Mouse (Mus musculus): ENCODE measurements at regions not wholly inside any gene's neighbourhood (a gene's known extent, or its start where the extent isn't known, plus 50 kb on each side); places are given as distances from the start of the nearest gene placed in this dataset.

GRCm38 (mm10) chr17:4296521-4297155 is 600.6 kb upstream of the Nox3 start:
- DNase-seq (ENCODE audit: extremely low spot score, low spot score), result no peak

DNA sequence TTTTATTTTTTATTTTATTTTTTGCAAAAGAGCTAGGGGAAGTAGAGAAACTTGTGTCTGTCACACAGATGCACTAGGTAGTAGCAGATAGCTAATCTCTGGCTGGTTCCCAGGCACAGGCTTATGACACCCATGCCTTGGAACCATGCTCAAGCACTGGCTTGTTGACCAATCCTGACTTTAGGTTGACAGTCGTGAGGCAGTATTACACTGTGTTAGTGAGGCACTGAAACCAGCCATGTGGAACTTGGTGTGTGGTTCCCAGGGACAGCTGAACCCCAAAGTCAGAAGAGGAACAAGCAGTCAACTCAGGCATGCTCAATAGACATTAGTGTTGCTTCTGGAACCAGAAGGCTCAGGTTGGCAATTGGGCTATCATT is 601.1 kb upstream of the Nox3 start:
- DNase-seq (ENCODE audit: extremely low spot score, low spot score), result no peak

- no peak for DNase-seq (ENCODE audit: extremely low spot score, low spot score)
These were observed 605.2 kb upstream of the Nox3 start for GRCm38 (mm10) chr17:4301142-4301853.

- DNase-seq (ENCODE audit: extremely low spot score, low spot score), result no peak
These were observed 615.8 kb upstream of the Nox3 start for GRCm38 (mm10) chr17:4311785-4312379.

GRCm38 (mm10) chr17:4319141-4319540 is 623.1 kb upstream of the Nox3 start:
- no peak for DNase-seq (ENCODE audit: extremely low spot score, low spot score)

GRCm38 (mm10) chr17:4328810-4329209 is 632.7 kb upstream of the Nox3 start:
- DNase-seq (ENCODE audit: extremely low spot score, low spot score), result no peak

GRCm38 (mm10) chr17:4331650-4332049 is 635.6 kb upstream of the Nox3 start:
- DNase-seq (ENCODE audit: extremely low spot score, low spot score), result no peak

DNA sequence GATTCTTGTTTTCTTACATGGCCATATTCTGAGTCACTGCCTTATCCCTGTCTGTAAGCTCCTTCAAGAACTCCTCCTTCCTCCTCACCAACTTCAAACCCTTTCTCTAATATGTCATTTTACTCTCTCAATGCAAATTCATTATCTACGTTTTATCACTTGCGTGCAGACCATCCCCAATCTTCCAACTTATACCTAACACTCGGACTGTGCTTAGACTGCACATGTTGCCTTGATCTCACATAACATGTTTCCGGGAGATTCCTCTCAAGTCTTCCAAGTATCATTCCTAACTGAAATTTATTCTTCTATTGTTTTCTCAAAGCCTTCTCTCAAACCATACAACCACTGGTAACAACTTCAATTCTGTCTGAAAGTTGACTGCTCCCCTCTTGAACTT is 637.0 kb upstream of the Nox3 start:
- no peak for DNase-seq (ENCODE audit: extremely low spot score, low spot score)

- no peak for DNase-seq (ENCODE audit: extremely low spot score, low spot score)
These were observed 641.1 kb upstream of the Arid1b start for GRCm38 (mm10) chr17:4353018-4353417.

DNA sequence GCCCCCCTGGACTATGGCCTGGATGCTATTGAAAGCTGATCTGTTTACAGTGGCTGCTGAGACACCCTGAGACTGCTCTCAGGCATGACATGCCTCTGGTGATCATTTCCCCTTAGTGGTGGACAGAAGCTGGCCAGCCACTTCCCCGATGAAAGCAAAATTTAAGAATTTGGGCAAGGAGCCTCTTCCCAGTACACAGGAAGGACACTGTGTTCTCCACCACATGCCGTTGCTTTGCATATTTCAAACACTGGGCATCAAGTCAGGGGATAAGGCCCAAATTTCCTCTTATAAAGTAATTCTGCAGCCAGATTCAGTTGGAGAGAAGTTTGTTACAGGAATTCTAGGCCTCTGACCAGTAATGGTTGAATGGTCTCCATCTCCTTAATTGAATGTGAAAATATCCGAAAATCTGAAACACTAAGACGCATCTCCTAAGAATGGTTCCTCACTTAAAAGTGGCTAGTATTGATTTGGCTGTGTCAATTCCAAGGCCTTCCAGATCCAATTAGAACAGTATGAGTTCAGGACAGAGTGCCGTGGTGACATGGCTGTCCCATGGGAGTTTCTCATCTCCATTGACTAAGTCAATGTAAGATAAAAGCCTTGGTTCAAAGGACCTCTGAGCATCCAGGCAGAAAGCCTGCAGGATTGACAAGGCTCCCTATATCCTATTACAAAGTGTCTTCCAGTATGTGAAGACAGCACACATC is 638.5 kb upstream of the Arid1b start:
- no peak for DNase-seq (ENCODE audit: extremely low spot score, low spot score)

DNA sequence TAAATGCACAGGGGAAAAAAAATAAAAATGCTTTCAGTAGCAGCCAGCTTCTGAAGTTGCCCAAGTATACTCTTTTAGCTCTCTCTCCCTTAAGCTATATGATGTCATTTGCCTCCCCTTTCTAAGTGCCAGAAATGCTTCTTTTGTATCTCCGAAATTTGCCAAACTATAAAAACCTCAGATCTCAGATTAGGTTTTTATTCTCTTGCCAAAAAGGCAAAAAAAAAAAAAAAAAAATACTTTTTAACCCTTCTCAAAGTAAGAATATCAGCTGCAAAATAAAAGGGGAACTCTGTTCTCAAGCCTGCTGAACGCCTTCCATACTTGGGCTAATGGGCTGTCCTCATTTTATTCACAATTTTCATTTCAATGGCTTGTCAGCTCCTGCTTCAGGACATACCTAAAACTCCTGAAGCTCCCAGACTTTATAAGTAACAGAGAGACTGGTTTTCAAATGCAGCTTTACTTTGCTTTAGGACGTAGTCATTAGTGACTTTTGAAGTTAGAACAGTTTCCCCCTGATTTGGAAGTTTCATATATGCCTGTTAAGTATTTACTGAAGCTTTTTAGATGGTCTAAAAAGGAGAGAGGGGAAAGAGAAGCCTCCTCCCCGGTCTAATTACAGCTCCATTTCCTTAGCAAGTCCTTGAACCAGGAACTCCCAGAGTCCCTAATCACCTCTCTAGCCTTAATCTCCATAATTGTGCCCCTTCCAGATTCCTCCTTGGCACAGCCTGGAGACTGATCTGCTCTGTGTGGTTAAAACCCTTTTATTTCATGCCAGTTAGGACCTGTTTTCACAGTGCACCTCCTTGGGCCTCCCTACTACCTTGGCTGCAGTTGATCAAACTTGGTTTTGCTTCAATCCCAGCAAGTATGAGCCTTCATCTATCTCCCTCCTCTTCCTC is 633.5 kb upstream of the Arid1b start:
- no peak for DNase-seq (ENCODE audit: extremely low spot score, low spot score)

- DNase-seq (ENCODE audit: extremely low spot score, low spot score), result no peak
These were observed 628.3 kb upstream of the Arid1b start for GRCm38 (mm10) chr17:4365811-4366210.

GRCm38 (mm10) chr17:4380449-4380848 is 613.7 kb upstream of the Arid1b start:
- DNase-seq (ENCODE audit: extremely low spot score, low spot score), result no peak

- DNase-seq (ENCODE audit: extremely low spot score, low spot score), result no peak
These were observed 613.3 kb upstream of the Arid1b start for GRCm38 (mm10) chr17:4380873-4381272.

DNA sequence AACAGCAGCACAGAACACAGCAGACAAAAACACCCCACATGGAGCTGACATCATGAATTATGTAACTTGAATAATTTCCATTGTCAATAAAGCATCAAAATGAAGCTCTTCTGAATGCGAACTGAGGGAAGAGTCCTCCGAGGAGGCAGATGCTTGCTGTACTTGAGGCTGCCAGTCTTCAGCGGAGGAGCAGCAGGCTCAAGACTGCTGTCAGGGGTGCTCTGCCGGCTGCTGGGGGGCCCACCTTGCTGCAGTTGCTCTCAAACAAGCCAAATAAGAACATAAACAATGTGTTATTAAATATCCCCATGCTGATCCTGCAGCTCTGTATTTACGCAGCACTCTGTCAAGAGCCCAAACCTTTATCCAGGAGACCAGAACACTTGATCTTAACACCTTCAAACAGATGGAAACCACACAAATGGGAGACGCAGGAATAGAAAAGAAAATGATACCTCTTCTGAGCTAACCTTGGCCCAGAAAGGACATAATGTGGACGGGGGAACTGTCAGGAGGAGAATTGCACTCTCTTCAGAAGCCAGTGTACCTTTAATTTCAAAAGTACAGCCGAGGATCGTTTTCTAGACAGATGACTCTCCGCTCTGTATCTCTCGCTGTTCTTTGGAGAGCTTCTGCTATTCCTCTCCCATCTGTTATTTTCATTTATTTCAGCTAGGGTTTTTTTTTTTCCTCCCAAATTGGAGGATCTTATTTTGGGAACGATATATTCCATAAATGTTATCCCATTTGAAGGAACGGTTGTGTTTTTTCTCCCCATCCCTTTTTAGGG is 612.0 kb upstream of the Arid1b start:
- no peak for DNase-seq (ENCODE audit: extremely low spot score, low spot score)

DNA sequence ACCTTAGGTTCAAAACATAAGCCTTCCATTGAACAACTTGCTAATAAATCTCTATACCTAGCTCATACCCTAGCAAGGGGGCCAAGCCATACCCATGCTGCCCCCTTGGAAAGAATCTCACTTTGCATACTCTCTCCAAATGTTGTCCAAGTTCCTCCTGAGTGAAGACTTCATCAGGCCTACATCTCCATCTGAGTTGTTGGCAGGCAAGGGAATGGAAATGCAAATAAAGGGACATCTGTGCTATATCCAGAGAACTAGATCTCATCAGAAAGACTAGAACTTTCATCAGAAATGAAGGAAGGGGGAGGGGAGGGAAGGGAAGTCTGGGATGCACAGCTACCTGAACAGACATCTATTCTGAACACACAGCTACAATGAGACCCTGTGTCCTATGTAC is 611.4 kb upstream of the Arid1b start:
- DNase-seq (ENCODE audit: extremely low spot score, low spot score), result no peak

GRCm38 (mm10) chr17:4387616-4388015 is 606.5 kb upstream of the Arid1b start:
- DNase-seq (ENCODE audit: extremely low spot score, low spot score), result no peak

- DNase-seq (ENCODE audit: extremely low spot score, low spot score), result no peak
These were observed 604.1 kb upstream of the Arid1b start for GRCm38 (mm10) chr17:4390012-4390411.

DNA sequence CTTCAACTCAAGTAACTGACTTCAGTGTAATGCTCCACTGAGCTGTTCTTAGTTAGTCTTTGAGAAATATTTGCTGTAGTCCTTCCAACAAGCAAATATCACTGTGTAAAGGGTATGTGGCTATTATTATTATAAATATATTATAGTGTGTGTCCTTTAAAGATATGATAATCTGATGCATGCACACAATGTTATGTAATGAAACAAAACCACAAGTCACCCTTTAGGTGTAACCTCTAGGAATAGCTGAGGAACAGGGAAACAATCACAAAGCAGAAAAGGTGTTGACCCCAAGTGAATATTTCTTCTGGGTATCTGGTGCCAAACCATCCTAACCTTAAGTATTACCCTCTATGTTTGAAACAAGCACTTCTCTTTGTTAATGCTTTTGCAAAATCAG is 603.6 kb upstream of the Arid1b start:
- no peak for DNase-seq (ENCODE audit: extremely low spot score, low spot score)

- no peak for DNase-seq (ENCODE audit: extremely low spot score, low spot score)
These were observed 602.9 kb upstream of the Arid1b start for GRCm38 (mm10) chr17:4391210-4391609.

All from neural tube, embryonic 10.5 days (tissue).